Mouse (Mus musculus) CH12.LX (cell line): ENCODE measurements around the gene Il6st.

Source experiments
- CHD1 ChIP-seq: IDR thresholded peaks from 2 replicates; pipeline ENCODE4 v1.6.1; 2012; ENCODE audit warnings: low read depth, low read length, improper control_type of control experiment, inconsistent platforms
- CHD2 ChIP-seq: IDR thresholded peaks from 2 replicates; pipeline ENCODE4 v1.6.1; 2011; ENCODE audit warnings: low read length, improper control_type of control experiment
- CTCF ChIP-seq, 2 experiments: IDR thresholded peaks in 1 of 2; conservative IDR thresholded peaks in 1 of 2; 2 replicates each; pipeline ENCODE4 v1.5.1; 2011 to 2012; ENCODE audit warnings: low read depth in 2 of 2, low read length in 2 of 2, improper control_type of control experiment in 1 of 2, inconsistent platforms in 1 of 2, mild to moderate bottlenecking in 1 of 2, moderate library complexity in 1 of 2
- E2F4 ChIP-seq: IDR thresholded peaks from 2 replicates; pipeline ENCODE4 v1.6.1; 2011; ENCODE audit warnings: low read depth, low read length, improper control_type of control experiment; ENCODE audit not compliant: insufficient replicate concordance
- EP300 ChIP-seq: IDR thresholded peaks from 2 replicates; pipeline ENCODE4 v1.6.1; 2011; ENCODE audit warnings: low read length, improper control_type of control experiment
- HCFC1 ChIP-seq: IDR thresholded peaks from 2 replicates; pipeline ENCODE4 v1.6.1; 2012; ENCODE audit warnings: low read depth, mild to moderate bottlenecking, inconsistent platforms, low read length, improper control_type of control experiment
- KAT2A ChIP-seq: IDR thresholded peaks from 2 replicates; pipeline ENCODE4 v1.6.1; 2012; ENCODE audit warnings: low read length, improper control_type of control experiment, inconsistent platforms; ENCODE audit not compliant: insufficient replicate concordance
- MAX ChIP-seq: IDR thresholded peaks from 2 replicates; pipeline ENCODE4 v1.6.1; 2011; ENCODE audit warnings: low read length, improper control_type of control experiment
- POLR2A ChIP-seq: IDR thresholded peaks from 2 replicates; pipeline ENCODE4 v1.6.1; 2011; ENCODE audit warnings: low read depth, mild to moderate bottlenecking, improper control_type of control experiment, low read length
- SMC3 ChIP-seq: IDR thresholded peaks from 2 replicates; pipeline ENCODE4 v1.6.1; 2011; ENCODE audit warnings: low read depth, low read length, improper control_type of control experiment
- USF1 ChIP-seq: IDR thresholded peaks from 2 replicates; pipeline ENCODE4 v1.6.1; 2014; ENCODE audit warnings: low read depth, mild to moderate bottlenecking, inconsistent platforms, low read length, improper control_type of control experiment
- ZKSCAN1 ChIP-seq: IDR thresholded peaks from 2 replicates; pipeline ENCODE4 v1.6.1; 2012; ENCODE audit warnings: low read depth, inconsistent platforms, low read length, improper control_type of control experiment, borderline replicate concordance
- ZMIZ1 ChIP-seq: IDR thresholded peaks from 2 replicates; pipeline ENCODE4 v1.6.1; 2012; ENCODE audit warnings: low read depth, mild to moderate bottlenecking, inconsistent platforms, low read length, improper control_type of control experiment
- ZNF384 ChIP-seq: IDR thresholded peaks from 2 replicates; pipeline ENCODE4 v1.6.1; 2012; ENCODE audit warnings: low read depth, low read length, improper control_type of control experiment, inconsistent platforms

GRCm38 (mm10) chr13:112511810-112512209 lies 47.9 kb downstream of the Il6st start:
- no peak for TF ChIP-seq CHD1
- TF ChIP-seq CTCF (conservative IDR thresholded peaks at IDR 0.05 in 1 of 2, IDR thresholded peaks at IDR 0.05 in 1 of 2; ENCODE audit: low read depth in 2 of 2, low read length in 2 of 2): no peak
- TF ChIP-seq ZMIZ1: no peak
- TF ChIP-seq EP300: no peak
- no peak for TF ChIP-seq CHD2
- TF ChIP-seq MAX: no peak
- no peak for TF ChIP-seq E2F4
- no peak for TF ChIP-seq POLR2A
- TF ChIP-seq SMC3: no peak
- TF ChIP-seq ZKSCAN1: no peak
- no peak for TF ChIP-seq KAT2A
- no peak for TF ChIP-seq HCFC1
- TF ChIP-seq ZNF384: no peak
- TF ChIP-seq USF1: no peak
